Mouse (Mus musculus): ENCODE results near the gene Hipk2. TPM values are rescaled to one million over a fixed set of nuclear protein-coding genes. Genes with fewer than 3 reads are reported as not detected.

The Hipk2 gene
- polyA plus RNA-seq, 1 experiment: 16.9 TPM

DNA sequence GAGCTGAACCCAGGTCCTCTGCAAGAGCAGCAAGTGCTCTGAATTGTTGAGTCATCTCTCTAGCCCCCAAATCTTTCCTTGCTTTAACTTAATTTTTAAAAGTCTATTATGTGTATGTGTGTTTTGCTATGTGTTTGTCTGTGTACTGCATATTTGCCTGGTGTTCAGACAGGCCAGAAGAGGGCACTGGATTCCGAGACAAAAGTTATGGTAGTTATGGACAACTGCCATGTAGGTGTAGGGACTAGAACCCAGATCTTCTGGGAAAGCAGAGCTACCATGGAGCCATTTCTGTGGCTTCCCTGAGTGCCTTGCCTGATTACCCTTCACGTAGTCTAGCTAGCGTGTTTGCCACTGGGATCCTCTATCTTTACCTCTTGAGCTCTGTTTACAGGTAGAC lies 134.9 kb downstream of the Hipk2 start:
- TF ChIP-seq POLR2A (IDR thresholded peaks at IDR 0.05; ENCODE audit: control insufficient read depth, extremely low read depth, insufficient read depth, low read length, poor library complexity) (no peak), CTCF (IDR thresholded peaks at IDR 0.05; ENCODE audit: borderline replicate concordance, control insufficient read depth, extremely low read depth, insufficient read depth, low read length, poor library complexity) (no peak)
- H3K36me3 ChIP-seq (ENCODE audit: control insufficient read depth, insufficient read depth, low read length): no peaks in the 10 kb centered on the region
- H3K4me3 ChIP-seq (ENCODE audit: control insufficient read depth, insufficient read depth, low read length): no peak overlapping the region
- H3K27ac ChIP-seq (ENCODE audit: control insufficient read depth, insufficient read depth, low read length): no peak overlapping the region
- WGBS: 98% methylated on average over 3 of the region's 3 CpGs
- H3K4me1 ChIP-seq (replicated peaks; ENCODE audit: control insufficient read depth, insufficient read depth, low read length): no peaks in the 10 kb centered on the region; the same call in 1 of the 2 replicates
- DNase-seq: no peak
- no peaks in the 10 kb centered on the region for H3K27me3 ChIP-seq (ENCODE audit: control insufficient read depth, insufficient read depth, low read length)

DNA sequence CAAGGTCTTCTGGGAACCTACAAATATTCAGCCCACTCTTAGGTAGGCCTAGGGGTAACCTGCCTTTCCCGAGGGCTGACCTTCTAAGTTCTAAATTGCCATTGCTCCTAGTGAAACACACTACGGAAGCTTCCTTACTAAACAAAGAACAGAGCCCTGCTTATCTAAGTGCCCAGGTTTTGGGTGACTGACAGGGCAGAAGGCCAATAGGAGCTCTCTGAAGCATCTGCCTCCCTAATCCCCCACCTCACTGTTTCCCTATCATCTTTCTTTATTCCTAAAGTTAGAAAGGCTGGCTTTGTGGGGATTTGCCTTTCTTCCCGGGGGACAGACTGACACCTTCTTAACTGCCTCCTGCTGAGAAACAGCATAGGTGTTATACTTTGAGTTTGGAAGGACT lies 136.7 kb downstream of the Hipk2 start:
- no peaks in the 10 kb centered on the region for H3K36me3 ChIP-seq (ENCODE audit: control insufficient read depth, insufficient read depth, low read length)
- H3K4me3 ChIP-seq (ENCODE audit: control insufficient read depth, insufficient read depth, low read length): no peak overlapping the region
- 87% methylated on average over 3 of the region's 3 CpGs for WGBS

DNA sequence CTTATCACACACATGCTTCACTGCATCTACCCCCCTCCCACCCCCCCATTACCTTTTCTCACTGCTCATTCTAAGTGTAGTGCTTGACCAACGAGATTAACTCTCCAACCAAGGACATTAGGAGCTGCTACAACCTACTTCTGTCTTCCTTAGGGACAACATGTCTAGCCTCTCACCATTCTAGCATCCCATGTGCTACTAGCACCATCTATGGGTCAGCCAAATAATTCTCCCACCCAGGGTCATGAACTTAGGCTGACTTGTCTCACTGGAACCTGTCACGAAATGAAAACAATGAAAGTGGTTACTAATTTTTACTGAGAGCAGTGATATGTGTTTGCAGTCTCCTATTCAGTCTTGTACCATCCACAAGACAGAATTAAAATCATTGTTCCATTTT lies 138.2 kb downstream of the Hipk2 start:
- Histone ChIP-seq H3K4me3 (ENCODE audit: control insufficient read depth, insufficient read depth, low read length) (no peak overlapping the region), H3K36me3 (ENCODE audit: control insufficient read depth, insufficient read depth, low read length) (no peaks in the 10 kb centered on the region), H3K4me1 (replicated peaks; ENCODE audit: control insufficient read depth, insufficient read depth, low read length) (no peaks in the 10 kb centered on the region; the same call in 1 of the 2 replicates), H3K27ac (ENCODE audit: control insufficient read depth, insufficient read depth, low read length) (no peak overlapping the region), H3K27me3 (ENCODE audit: control insufficient read depth, insufficient read depth, low read length) (no peaks in the 10 kb centered on the region)
- WGBS: 91% methylated on average over 2 of the region's 2 CpGs
- DNase-seq: no peak
- TF ChIP-seq POLR2A (IDR thresholded peaks at IDR 0.05; ENCODE audit: control insufficient read depth, extremely low read depth, insufficient read depth, low read length, poor library complexity): no peak
- no peak for TF ChIP-seq CTCF (IDR thresholded peaks at IDR 0.05; ENCODE audit: borderline replicate concordance, control insufficient read depth, extremely low read depth, insufficient read depth, low read length, poor library complexity)

More for the DNA sequence above, 136.7 kb downstream of the Hipk2 start:
- DNase-seq: no peak
- H3K27ac ChIP-seq (ENCODE audit: control insufficient read depth, insufficient read depth, low read length): no peak overlapping the region
- TF ChIP-seq CTCF (IDR thresholded peaks at IDR 0.05; ENCODE audit: borderline replicate concordance, control insufficient read depth, extremely low read depth, insufficient read depth, low read length, poor library complexity) (no peak), POLR2A (IDR thresholded peaks at IDR 0.05; ENCODE audit: control insufficient read depth, extremely low read depth, insufficient read depth, low read length, poor library complexity) (no peak)
- H3K4me1 ChIP-seq (replicated peaks; ENCODE audit: control insufficient read depth, insufficient read depth, low read length): no peaks in the 10 kb centered on the region; the same call in 1 of the 2 replicates
- no peaks in the 10 kb centered on the region for H3K27me3 ChIP-seq (ENCODE audit: control insufficient read depth, insufficient read depth, low read length)

DNA sequence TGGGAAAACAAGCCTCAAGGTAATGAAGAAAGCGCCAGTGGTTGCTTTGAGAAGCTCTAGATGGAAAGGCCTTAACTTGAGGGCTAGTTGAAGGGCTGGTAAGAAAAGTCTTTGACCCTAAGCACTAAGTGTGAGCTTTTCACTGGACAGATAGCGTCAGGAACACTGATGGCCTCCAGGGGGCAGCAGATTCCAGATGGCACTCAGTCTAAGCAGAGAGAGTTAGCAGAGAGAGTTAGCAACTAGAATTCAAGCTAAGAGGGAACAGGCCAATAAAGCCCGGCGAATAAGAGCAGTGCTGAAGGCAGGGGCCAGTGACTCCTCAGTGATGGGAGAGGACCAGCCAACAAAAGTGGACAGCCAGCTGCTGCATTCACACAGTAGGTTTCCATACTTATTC lies 139.7 kb downstream of the Hipk2 start:
- H3K4me1 ChIP-seq (replicated peaks; ENCODE audit: control insufficient read depth, insufficient read depth, low read length): no peaks in the 10 kb centered on the region
- no peak overlapping the region for H3K27ac ChIP-seq (ENCODE audit: control insufficient read depth, insufficient read depth, low read length)
- DNase-seq: peak; percentile 68
- no peak overlapping the region for H3K4me3 ChIP-seq (ENCODE audit: control insufficient read depth, insufficient read depth, low read length)
- TF ChIP-seq POLR2A (IDR thresholded peaks at IDR 0.05; ENCODE audit: control insufficient read depth, extremely low read depth, insufficient read depth, low read length, poor library complexity) (no peak), CTCF (IDR thresholded peaks at IDR 0.05; ENCODE audit: borderline replicate concordance, control insufficient read depth, extremely low read depth, insufficient read depth, low read length, poor library complexity) (peak; percentile 48; the same call in 1 of the 2 replicates)
- no peaks in the 10 kb centered on the region for H3K36me3 ChIP-seq (ENCODE audit: control insufficient read depth, insufficient read depth, low read length)
- 45% methylated on average over 4 of the region's 4 CpGs for WGBS
- no peaks in the 10 kb centered on the region for H3K27me3 ChIP-seq (ENCODE audit: control insufficient read depth, insufficient read depth, low read length)

- 97% methylated on average over 3 of the region's 3 CpGs for WGBS
- H3K27me3 ChIP-seq (ENCODE audit: control insufficient read depth, insufficient read depth, low read length): no peaks in the 10 kb centered on the region
- no peak for DNase-seq
- TF ChIP-seq CTCF (IDR thresholded peaks at IDR 0.05; ENCODE audit: borderline replicate concordance, control insufficient read depth, extremely low read depth, insufficient read depth, low read length, poor library complexity): no peak
- H3K4me1 ChIP-seq (replicated peaks; ENCODE audit: control insufficient read depth, insufficient read depth, low read length): no peaks in the 10 kb centered on the region
- no peak overlapping the region for H3K27ac ChIP-seq (ENCODE audit: control insufficient read depth, insufficient read depth, low read length)
- H3K4me3 ChIP-seq (ENCODE audit: control insufficient read depth, insufficient read depth, low read length): no peak overlapping the region
- H3K36me3 ChIP-seq (ENCODE audit: control insufficient read depth, insufficient read depth, low read length): no peaks in the 10 kb centered on the region
Observed at GRCm38 (mm10) chr6:38732681-38733080, 143.3 kb downstream of the Hipk2 start.

- no peak for DNase-seq
- no peak overlapping the region for H3K27ac ChIP-seq (ENCODE audit: control insufficient read depth, insufficient read depth, low read length)
- TF ChIP-seq POLR2A (IDR thresholded peaks at IDR 0.05; ENCODE audit: control insufficient read depth, extremely low read depth, insufficient read depth, low read length, poor library complexity) (no peak), CTCF (IDR thresholded peaks at IDR 0.05; ENCODE audit: borderline replicate concordance, control insufficient read depth, extremely low read depth, insufficient read depth, low read length, poor library complexity) (no peak)
- 97% methylated on average over 15 of the region's 15 CpGs for WGBS
- no peaks in the 10 kb centered on the region for H3K4me1 ChIP-seq (replicated peaks; ENCODE audit: control insufficient read depth, insufficient read depth, low read length)
- no peaks in the 10 kb centered on the region for H3K36me3 ChIP-seq (ENCODE audit: control insufficient read depth, insufficient read depth, low read length)
- H3K27me3 ChIP-seq (ENCODE audit: control insufficient read depth, insufficient read depth, low read length): no peaks in the 10 kb centered on the region
- H3K4me3 ChIP-seq (ENCODE audit: control insufficient read depth, insufficient read depth, low read length): no peak overlapping the region
Observed at GRCm38 (mm10) chr6:38730169-38731146, 145.5 kb downstream of the Hipk2 start.

Data from thymus, adult 2 months (tissue).